Mouse (Mus musculus): ENCODE data around the gene Tcf15. TPM values are rescaled to one million over a fixed set of nuclear protein-coding genes. Genes with fewer than 3 reads are reported as not detected.
A peak's percentile ranks its signal among the peaks of the same experiment; 100 is the strongest.

Tcf15 gene
- polyA plus RNA-seq, 1 experiment from 2014 or later = 41.0 TPM

DNA sequence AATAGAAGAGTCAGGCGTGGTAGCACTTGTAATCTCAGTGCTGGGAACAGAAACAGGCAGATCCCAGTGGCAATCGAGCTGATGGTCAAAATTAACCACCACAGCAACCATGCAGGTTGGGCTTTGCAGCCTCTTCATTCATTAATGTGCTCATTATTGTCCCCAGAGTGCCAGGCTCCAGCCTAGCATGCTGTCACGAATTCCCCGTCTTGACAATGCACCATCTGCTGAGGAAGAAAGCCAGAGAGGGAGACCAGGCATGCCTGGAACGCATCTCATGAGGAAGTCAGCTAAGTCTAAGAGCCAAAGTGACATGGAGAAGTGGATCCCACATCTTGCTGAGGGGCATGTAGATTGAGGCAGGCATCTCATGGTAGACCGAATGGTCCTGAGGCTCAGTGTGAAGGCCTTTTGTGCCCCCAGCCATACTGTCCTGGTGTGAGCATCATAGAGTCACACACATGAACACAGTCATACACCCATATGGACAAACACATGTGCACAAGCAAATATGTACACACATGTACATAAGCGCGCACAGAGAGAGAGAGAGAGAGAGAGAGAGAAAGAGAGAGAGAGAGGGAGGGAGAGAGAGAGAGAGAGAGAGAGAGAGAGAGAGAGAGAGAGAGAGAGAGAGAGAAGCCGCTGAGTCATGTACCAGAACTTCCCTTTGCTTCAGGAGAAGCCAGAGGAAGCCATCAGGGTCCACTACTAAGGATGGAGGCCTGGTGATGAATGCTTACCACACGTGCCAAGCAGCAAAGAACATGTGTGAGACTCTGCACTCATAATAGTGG lies 4.0 kb upstream of the Tcf15 start:
- Histone ChIP-seq H3K9me3 (ENCODE audit: control insufficient read depth, low read length) (no peaks in the 10 kb centered on the region), H3K27ac (ENCODE audit: low read depth, low read length) (no peak overlapping the region), H3K4me2 (ENCODE audit: low read depth) (no peak overlapping the region), H3K9ac (ENCODE audit: low read length) (no peak overlapping the region), H3K36me3 (ENCODE audit: control insufficient read depth, insufficient read depth, low read length) (no peaks in the 10 kb centered on the region), H3K27me3 (ENCODE audit: control insufficient read depth, insufficient read depth, low read length) (peaks cover 6% of the 10 kb centered on the region), H3K4me3 (ENCODE audit: low read depth, low read length) (no peak overlapping the region), H3K4me1 (ENCODE audit: control insufficient read depth, insufficient read depth, low read length) (peaks cover 23% of the 10 kb centered on the region)
- 68% methylated on average over 10 of the region's 10 CpGs for WGBS
- no peak for ATAC-seq (ENCODE audit: insufficient read depth, low FRiP score, low TSS enrichment)
- no peak for DNase-seq (ENCODE audit: low spot score)

DNA sequence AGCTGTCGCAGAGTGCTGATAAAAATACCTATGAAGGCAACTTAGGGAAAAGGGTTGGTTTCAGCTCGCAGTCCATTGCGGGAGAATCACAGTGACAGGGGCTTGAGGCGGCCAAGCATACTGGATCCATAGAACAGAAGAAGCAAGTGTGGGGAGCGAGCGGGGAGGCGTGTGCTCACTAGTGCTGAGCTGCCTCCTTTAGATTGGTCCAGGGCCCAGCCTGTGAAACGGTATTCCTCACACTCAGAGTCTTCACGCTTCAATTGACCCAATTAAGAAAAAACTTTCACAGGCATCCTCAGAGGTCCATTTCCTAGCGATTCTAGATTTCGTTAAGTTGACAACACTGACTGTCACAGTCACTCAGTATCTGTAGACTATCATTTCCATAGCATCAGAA lies 2.4 kb upstream of the Tcf15 start:
- no peak overlapping the region for H3K4me2 ChIP-seq (ENCODE audit: low read depth)

DNA sequence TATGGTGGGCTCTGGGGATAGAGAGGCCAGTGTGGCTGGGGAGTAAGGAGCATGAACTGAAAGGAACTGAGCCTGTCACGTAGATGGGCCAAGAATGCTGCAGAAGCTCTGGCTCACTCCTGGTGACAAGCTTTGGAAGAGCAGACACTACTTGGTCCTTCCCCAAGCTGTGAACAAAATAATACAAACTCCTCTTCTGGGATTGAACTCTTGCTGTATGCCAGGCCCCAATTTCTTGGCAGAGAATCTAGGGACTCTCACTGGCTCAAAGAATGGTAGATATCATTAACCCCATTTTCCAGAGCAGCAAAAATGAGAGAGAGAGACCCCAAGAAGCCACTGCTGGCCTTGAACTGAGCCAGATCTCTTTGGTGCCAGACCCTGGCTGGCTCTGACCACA lies 1.9 kb upstream of the Tcf15 start:
- Histone ChIP-seq H3K27ac (ENCODE audit: low read depth, low read length) (peak overlapping the region; percentile 68), H3K4me3 (ENCODE audit: low read depth, low read length) (peak overlapping the region; percentile 24; the same call in 1 of the 2 replicates), H3K27me3 (ENCODE audit: control insufficient read depth, insufficient read depth, low read length) (peaks cover 12% of the 10 kb centered on the region), H3K4me1 (ENCODE audit: control insufficient read depth, insufficient read depth, low read length) (peaks cover 30% of the 10 kb centered on the region), H3K4me2 (ENCODE audit: low read depth) (peak overlapping the region; percentile 95), H3K9ac (ENCODE audit: low read length) (peak overlapping the region; percentile 50), H3K36me3 (ENCODE audit: control insufficient read depth, insufficient read depth, low read length) (no peaks in the 10 kb centered on the region), H3K9me3 (ENCODE audit: control insufficient read depth, low read length) (no peaks in the 10 kb centered on the region)
- ATAC-seq (ENCODE audit: insufficient read depth, low FRiP score, low TSS enrichment) (no peak), DNase-seq (ENCODE audit: low spot score) (no peak)
- 40% methylated on average over 1 of the region's 1 CpGs for WGBS

More for the DNA sequence above, 2.4 kb upstream of the Tcf15 start:
- H3K27ac ChIP-seq (ENCODE audit: low read depth, low read length) = no peak overlapping the region
- ATAC-seq (ENCODE audit: insufficient read depth, low FRiP score, low TSS enrichment) (no peak), DNase-seq (ENCODE audit: low spot score) (no peak)
- H3K27me3 ChIP-seq (ENCODE audit: control insufficient read depth, insufficient read depth, low read length) = peaks cover 12% of the 10 kb centered on the region
- no peaks in the 10 kb centered on the region for H3K36me3 ChIP-seq (ENCODE audit: control insufficient read depth, insufficient read depth, low read length)
- H3K9me3 ChIP-seq (ENCODE audit: control insufficient read depth, low read length) = no peaks in the 10 kb centered on the region
- WGBS = 45% methylated on average over 11 of the region's 11 CpGs
- H3K9ac ChIP-seq (ENCODE audit: low read length) = no peak overlapping the region
- peaks cover 30% of the 10 kb centered on the region for H3K4me1 ChIP-seq (ENCODE audit: control insufficient read depth, insufficient read depth, low read length)
- H3K4me3 ChIP-seq (ENCODE audit: low read depth, low read length) = no peak overlapping the region

DNA sequence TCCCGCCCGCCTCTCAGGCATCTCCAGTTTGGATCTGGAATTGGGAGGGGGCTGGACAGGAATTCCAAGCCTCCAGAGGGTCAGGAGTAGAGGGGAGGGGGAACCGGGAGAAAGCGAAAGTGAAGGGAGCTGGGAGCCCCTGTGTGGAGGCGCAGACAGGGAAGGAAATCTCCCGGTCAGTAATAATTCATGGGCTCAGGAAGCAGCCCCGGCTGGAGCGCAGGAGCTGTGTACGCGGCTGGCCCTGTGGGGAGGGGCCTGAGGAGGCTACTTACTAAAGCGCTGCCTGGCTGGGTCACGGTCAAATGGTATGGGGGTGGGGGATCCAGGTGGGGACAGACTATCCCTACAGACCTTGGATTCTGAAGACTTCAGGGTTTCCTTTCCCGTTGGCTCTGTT lies 1.3 kb upstream of the Tcf15 start:
- Histone ChIP-seq H3K4me3 (ENCODE audit: low read depth, low read length) (peak overlapping the region; percentile 24), H3K27me3 (ENCODE audit: control insufficient read depth, insufficient read depth, low read length) (peaks cover 12% of the 10 kb centered on the region), H3K36me3 (ENCODE audit: control insufficient read depth, insufficient read depth, low read length) (no peaks in the 10 kb centered on the region), H3K27ac (ENCODE audit: low read depth, low read length) (peak overlapping the region; percentile 68), H3K9me3 (ENCODE audit: control insufficient read depth, low read length) (no peaks in the 10 kb centered on the region), H3K9ac (ENCODE audit: low read length) (peak overlapping the region; percentile 50), H3K4me1 (ENCODE audit: control insufficient read depth, insufficient read depth, low read length) (peaks cover 30% of the 10 kb centered on the region), H3K4me2 (ENCODE audit: low read depth) (peak overlapping the region; percentile 95)
- peak; percentile 81 for DNase-seq (ENCODE audit: low spot score)
- ATAC-seq (ENCODE audit: insufficient read depth, low FRiP score, low TSS enrichment) = peak; percentile 71
- under 1% methylated on average over 13 of the region's 13 CpGs for WGBS

DNA sequence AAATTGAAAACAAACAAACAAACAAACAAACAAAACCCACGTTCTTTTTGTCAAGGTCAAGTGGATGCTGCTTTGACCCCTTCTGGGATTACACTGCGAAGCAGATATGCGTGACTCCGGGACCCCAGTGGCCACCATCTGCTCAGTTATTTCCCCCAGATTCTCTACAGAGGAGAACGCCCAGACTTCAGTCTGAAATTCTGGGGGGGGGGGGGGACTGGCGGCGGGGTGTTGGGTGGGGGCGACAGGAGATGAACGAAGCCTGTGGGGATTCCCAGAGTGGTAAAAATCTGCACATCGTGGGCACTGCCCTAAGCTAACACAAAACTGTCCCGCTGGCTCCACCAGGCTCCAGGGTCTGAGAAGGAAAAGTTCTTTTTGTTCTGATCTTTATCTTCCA lies 790 bp upstream of the Tcf15 start:
- Histone ChIP-seq H3K9ac (ENCODE audit: low read length) (peak overlapping the region; percentile 50; the same call in 1 of the 2 replicates), H3K27ac (ENCODE audit: low read depth, low read length) (peak overlapping the region; percentile 68), H3K27me3 (ENCODE audit: control insufficient read depth, insufficient read depth, low read length) (peaks cover 12% of the 10 kb centered on the region), H3K4me2 (ENCODE audit: low read depth) (peak overlapping the region; percentile 95), H3K36me3 (ENCODE audit: control insufficient read depth, insufficient read depth, low read length) (no peaks in the 10 kb centered on the region), H3K4me1 (ENCODE audit: control insufficient read depth, insufficient read depth, low read length) (peaks cover 30% of the 10 kb centered on the region), H3K9me3 (ENCODE audit: control insufficient read depth, low read length) (no peaks in the 10 kb centered on the region), H3K4me3 (ENCODE audit: low read depth, low read length) (peak overlapping the region; percentile 59)
- 3% methylated on average over 11 of the region's 11 CpGs for WGBS
- ATAC-seq (ENCODE audit: insufficient read depth, low FRiP score, low TSS enrichment) = 0 out of 2 replicates have a peak, but pooled peaks have one; percentile 21
- DNase-seq (ENCODE audit: low spot score) = no peak

DNA sequence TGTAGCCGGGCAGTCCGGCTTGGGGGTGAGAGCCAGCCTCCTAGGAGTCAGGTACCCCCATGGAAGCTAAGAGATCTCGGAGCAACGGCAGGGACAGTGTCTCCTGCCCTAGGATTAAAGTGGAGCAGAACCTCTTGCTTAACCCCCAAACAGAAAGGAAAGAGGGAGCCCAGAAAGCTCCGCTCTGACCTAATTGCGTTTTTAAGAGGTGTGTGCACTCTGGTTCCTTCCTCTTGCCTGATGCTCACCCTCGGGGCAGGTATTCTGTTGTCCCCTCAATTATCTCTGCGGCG lies 743 bp downstream of the Tcf15 start:
- DNase-seq (ENCODE audit: low spot score) = no peak

DNA sequence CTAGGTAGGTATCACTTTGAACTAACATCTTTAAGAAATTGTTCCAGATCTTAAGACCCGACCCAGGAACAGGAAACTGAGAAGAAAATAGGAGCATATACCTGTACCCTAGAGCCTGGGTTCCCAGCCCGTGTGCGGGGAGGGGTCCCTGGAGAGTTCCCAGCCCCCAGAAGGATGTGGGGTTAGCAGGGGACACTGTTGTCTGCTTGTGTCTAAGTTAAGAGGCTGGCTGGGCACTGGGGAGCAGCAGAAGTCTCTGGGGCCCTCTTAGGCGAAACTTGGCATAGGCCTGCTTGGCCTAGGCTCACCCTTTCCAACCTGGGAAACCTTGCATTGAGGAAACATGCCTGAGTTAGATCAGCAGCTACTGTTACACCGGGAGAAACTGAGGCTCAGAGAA lies 1.1 kb downstream of the Tcf15 start:
- peak overlapping the region; percentile 95 for H3K4me2 ChIP-seq (ENCODE audit: low read depth)
- H3K4me1 ChIP-seq (ENCODE audit: control insufficient read depth, insufficient read depth, low read length) = peaks cover 30% of the 10 kb centered on the region
- no peaks in the 10 kb centered on the region for H3K36me3 ChIP-seq (ENCODE audit: control insufficient read depth, insufficient read depth, low read length)
- ATAC-seq (ENCODE audit: insufficient read depth, low FRiP score, low TSS enrichment) = no peak
- H3K9ac ChIP-seq (ENCODE audit: low read length) = 0 out of 2 replicates have a peak overlapping the region, but pooled peaks have one; percentile 10
- no peak for DNase-seq (ENCODE audit: low spot score)
- H3K4me3 ChIP-seq (ENCODE audit: low read depth, low read length) = peak overlapping the region; percentile 59
- no peaks in the 10 kb centered on the region for H3K9me3 ChIP-seq (ENCODE audit: control insufficient read depth, low read length)
- H3K27ac ChIP-seq (ENCODE audit: low read depth, low read length) = no peak overlapping the region
- 56% methylated on average over 5 of the region's 5 CpGs for WGBS
- peaks cover 12% of the 10 kb centered on the region for H3K27me3 ChIP-seq (ENCODE audit: control insufficient read depth, insufficient read depth, low read length)

More for the DNA sequence above, 743 bp downstream of the Tcf15 start:
- WGBS = 8% methylated on average over 9 of the region's 9 CpGs
- no peak for ATAC-seq (ENCODE audit: insufficient read depth, low FRiP score, low TSS enrichment)
- no peaks in the 10 kb centered on the region for H3K9me3 ChIP-seq (ENCODE audit: control insufficient read depth, low read length)
- H3K9ac ChIP-seq (ENCODE audit: low read length) = peak overlapping the region; percentile 68
- peak overlapping the region; percentile 59 for H3K4me3 ChIP-seq (ENCODE audit: low read depth, low read length)
- H3K27ac ChIP-seq (ENCODE audit: low read depth, low read length) = no peak overlapping the region
- peaks cover 30% of the 10 kb centered on the region for H3K4me1 ChIP-seq (ENCODE audit: control insufficient read depth, insufficient read depth, low read length)
- H3K36me3 ChIP-seq (ENCODE audit: control insufficient read depth, insufficient read depth, low read length) = no peaks in the 10 kb centered on the region
- H3K4me2 ChIP-seq (ENCODE audit: low read depth) = peak overlapping the region; percentile 95
- H3K27me3 ChIP-seq (ENCODE audit: control insufficient read depth, insufficient read depth, low read length) = peaks cover 12% of the 10 kb centered on the region

DNA sequence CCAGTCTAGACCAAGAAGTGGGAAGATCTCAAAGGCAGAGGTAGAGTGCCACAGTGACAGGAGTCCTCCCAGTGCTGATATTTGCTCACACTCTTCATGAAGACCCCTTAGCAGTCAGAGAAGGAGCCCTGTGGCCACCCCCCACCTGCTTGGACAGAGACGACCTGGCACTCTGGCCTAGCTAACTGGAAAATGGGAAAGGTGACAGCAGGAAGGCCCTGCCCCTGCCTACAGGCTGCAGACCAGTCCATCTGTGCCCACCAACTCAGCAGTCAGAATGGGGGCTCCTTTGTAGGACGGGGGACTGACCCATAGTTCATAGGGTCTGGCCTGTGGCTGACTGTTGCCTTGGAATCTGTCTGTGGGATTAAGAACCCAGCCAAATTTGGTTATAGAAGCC lies 2.4 kb downstream of the Tcf15 start:
- no peak overlapping the region for H3K4me3 ChIP-seq (ENCODE audit: low read depth, low read length)
- H3K27ac ChIP-seq (ENCODE audit: low read depth, low read length) = no peak overlapping the region
- peaks cover 12% of the 10 kb centered on the region for H3K27me3 ChIP-seq (ENCODE audit: control insufficient read depth, insufficient read depth, low read length)
- no peaks in the 10 kb centered on the region for H3K9me3 ChIP-seq (ENCODE audit: control insufficient read depth, low read length)
- H3K9ac ChIP-seq (ENCODE audit: low read length) = peak overlapping the region; percentile 23; the same call in 1 of the 2 replicates
- H3K36me3 ChIP-seq (ENCODE audit: control insufficient read depth, insufficient read depth, low read length) = no peaks in the 10 kb centered on the region
- ATAC-seq (ENCODE audit: insufficient read depth, low FRiP score, low TSS enrichment) = no peak
- H3K4me2 ChIP-seq (ENCODE audit: low read depth) = peak overlapping the region; percentile 95
- WGBS = 65% methylated on average over 2 of the region's 2 CpGs
- no peak for DNase-seq (ENCODE audit: low spot score)
- peaks cover 30% of the 10 kb centered on the region for H3K4me1 ChIP-seq (ENCODE audit: control insufficient read depth, insufficient read depth, low read length)

DNA sequence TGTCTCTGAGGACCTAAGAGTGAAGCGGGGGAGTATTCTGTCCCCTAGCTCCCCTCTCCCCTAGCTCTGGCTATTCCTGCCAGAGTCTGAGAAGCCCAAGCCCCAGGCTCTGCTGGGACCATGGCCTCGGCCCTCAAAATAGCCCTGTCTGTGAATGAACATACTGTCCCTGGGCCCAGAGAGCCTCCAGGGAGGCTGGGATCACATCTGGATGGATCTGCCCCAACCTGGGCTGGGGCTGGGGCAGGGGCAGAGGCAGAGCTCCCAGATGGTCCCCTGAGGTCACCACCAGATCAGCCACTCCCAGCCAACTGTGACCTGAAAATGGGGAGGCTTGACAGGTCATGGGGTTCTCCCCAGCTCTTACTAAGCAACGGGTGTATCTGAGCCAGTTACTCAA lies 3.7 kb downstream of the Tcf15 start:
- no peak overlapping the region for H3K9ac ChIP-seq (ENCODE audit: low read length)
- H3K27me3 ChIP-seq (ENCODE audit: control insufficient read depth, insufficient read depth, low read length) = peaks cover 12% of the 10 kb centered on the region
- H3K36me3 ChIP-seq (ENCODE audit: control insufficient read depth, insufficient read depth, low read length) = no peaks in the 10 kb centered on the region
- H3K27ac ChIP-seq (ENCODE audit: low read depth, low read length) = no peak overlapping the region
- H3K4me2 ChIP-seq (ENCODE audit: low read depth) = no peak overlapping the region
- 59% methylated on average over 3 of the region's 3 CpGs for WGBS
- ATAC-seq (ENCODE audit: insufficient read depth, low FRiP score, low TSS enrichment) (no peak), DNase-seq (ENCODE audit: low spot score) (no peak)
- peaks cover 22% of the 10 kb centered on the region for H3K4me1 ChIP-seq (ENCODE audit: control insufficient read depth, insufficient read depth, low read length)
- H3K4me3 ChIP-seq (ENCODE audit: low read depth, low read length) = no peak overlapping the region
- H3K9me3 ChIP-seq (ENCODE audit: control insufficient read depth, low read length) = no peaks in the 10 kb centered on the region
